Mouse (Mus musculus): ENCODE measurements around the gene Fignl1. TPM values are rescaled to one million over a fixed set of nuclear protein-coding genes. Genes with fewer than 3 reads are reported as not detected.

The Fignl1 gene
- polyA plus RNA-seq, 1 experiment from 2014 or later, result 101 TPM

DNA sequence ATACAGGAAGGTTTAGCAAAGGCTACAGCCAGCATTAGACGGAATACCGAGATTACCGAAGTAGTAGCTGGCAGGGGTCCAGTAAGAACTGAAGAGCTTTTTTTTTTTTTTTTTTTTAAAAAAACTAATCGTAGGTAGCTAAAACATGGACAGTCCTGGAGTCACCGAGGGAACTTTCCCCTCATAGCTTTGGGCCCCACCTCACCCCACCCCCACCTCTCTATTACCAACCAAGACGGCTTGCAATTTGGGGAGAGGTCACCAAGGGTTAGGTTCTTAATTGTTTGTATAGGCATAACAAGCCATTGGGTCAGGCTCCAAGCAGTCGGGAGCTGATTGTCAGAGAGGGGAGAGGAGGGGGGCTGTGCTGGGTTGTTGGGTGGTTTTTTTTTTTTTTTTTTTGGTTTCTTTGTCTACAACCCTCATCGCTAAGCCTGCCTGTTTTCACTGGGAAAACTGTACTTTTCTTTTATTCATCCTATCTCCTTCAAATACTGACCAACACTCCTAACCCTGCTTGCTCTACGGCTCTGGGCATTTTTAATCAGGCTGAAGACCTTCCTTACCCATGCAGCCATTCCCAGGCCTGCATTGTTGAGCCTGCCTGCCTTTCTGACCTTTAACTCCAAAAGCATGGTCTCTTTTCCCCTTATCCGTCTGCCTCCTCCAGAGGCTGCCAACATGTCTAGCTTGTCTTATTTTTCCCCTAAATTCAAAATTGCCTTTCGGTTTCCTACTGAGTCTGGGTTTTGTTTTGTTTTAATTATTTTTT, 828 bp upstream of the Fignl1 start:
- Histone ChIP-seq H3K9me3 (ENCODE audit: control insufficient read depth, low read length) (no peaks in the 10 kb centered on the region), H3K9ac (ENCODE audit: low read length) (peak overlapping the region; percentile 93), H3K27ac (ENCODE audit: low read depth, low read length) (peak overlapping the region; percentile 99), H3K4me1 (replicated peaks; ENCODE audit: control insufficient read depth, insufficient read depth, low read length) (peaks cover 6% of the 10 kb centered on the region), H3K27me3 (ENCODE audit: control insufficient read depth, insufficient read depth, low read length) (no peaks in the 10 kb centered on the region), H3K36me3 (ENCODE audit: control insufficient read depth, insufficient read depth, low read length) (no peaks in the 10 kb centered on the region), H3K4me2 (ENCODE audit: low read depth, low read length, severe bottlenecking) (peak overlapping the region; percentile 77), H3K4me3 (ENCODE audit: low read depth, low read length) (peak overlapping the region; percentile 64)
- peak; percentile 73 for DNase-seq (ENCODE audit: low spot score)
- peak; percentile 54 for ATAC-seq (replicated peaks; ENCODE audit: low FRiP score)
- 2% methylated on average over 11 of the region's 11 CpGs for WGBS

- DNase-seq (ENCODE audit: low spot score), result no peak
- peak overlapping the region; percentile 77 for H3K4me2 ChIP-seq (ENCODE audit: low read depth, low read length, severe bottlenecking)
- H3K9ac ChIP-seq (ENCODE audit: low read length), result peak overlapping the region; percentile 93
- no peaks in the 10 kb centered on the region for H3K27me3 ChIP-seq (ENCODE audit: control insufficient read depth, insufficient read depth, low read length)
- H3K36me3 ChIP-seq (ENCODE audit: control insufficient read depth, insufficient read depth, low read length), result no peaks in the 10 kb centered on the region
- WGBS, result 13% methylated on average over 25 of the region's 25 CpGs
- H3K9me3 ChIP-seq (ENCODE audit: control insufficient read depth, low read length), result no peaks in the 10 kb centered on the region
- no peak; the same call in 1 of the 2 replicates for ATAC-seq (replicated peaks; ENCODE audit: low FRiP score)
- peaks cover 6% of the 10 kb centered on the region for H3K4me1 ChIP-seq (replicated peaks; ENCODE audit: control insufficient read depth, insufficient read depth, low read length)
- H3K4me3 ChIP-seq (ENCODE audit: low read depth, low read length), result peak overlapping the region; percentile 64
- peak overlapping the region; percentile 99 for H3K27ac ChIP-seq (ENCODE audit: low read depth, low read length)
Observed at GRCm38 (mm10) chr11:11808035-11808819, 535 bp downstream of the Fignl1 start.

GRCm38 (mm10) chr11:11805951-11806350, 2.8 kb downstream of the Fignl1 start:
- 89% methylated on average over 4 of the region's 4 CpGs for WGBS
- peaks cover 6% of the 10 kb centered on the region for H3K4me1 ChIP-seq (replicated peaks; ENCODE audit: control insufficient read depth, insufficient read depth, low read length)
- H3K9ac ChIP-seq (ENCODE audit: low read length), result no peak overlapping the region
- no peak overlapping the region for H3K4me2 ChIP-seq (ENCODE audit: low read depth, low read length, severe bottlenecking)
- H3K36me3 ChIP-seq (ENCODE audit: control insufficient read depth, insufficient read depth, low read length), result peaks cover 8% of the 10 kb centered on the region
- H3K9me3 ChIP-seq (ENCODE audit: control insufficient read depth, low read length), result no peaks in the 10 kb centered on the region
- ATAC-seq (replicated peaks; ENCODE audit: low FRiP score) (no peak), DNase-seq (ENCODE audit: low spot score) (no peak)
- H3K27ac ChIP-seq (ENCODE audit: low read depth, low read length), result no peak overlapping the region
- H3K4me3 ChIP-seq (ENCODE audit: low read depth, low read length), result no peak overlapping the region
- H3K27me3 ChIP-seq (ENCODE audit: control insufficient read depth, insufficient read depth, low read length), result no peaks in the 10 kb centered on the region

- H3K4me3 ChIP-seq (ENCODE audit: low read depth, low read length), result no peak overlapping the region
- H3K27ac ChIP-seq (ENCODE audit: low read depth, low read length), result no peak overlapping the region
- no peak overlapping the region for H3K4me2 ChIP-seq (ENCODE audit: low read depth, low read length, severe bottlenecking)
- ATAC-seq (replicated peaks; ENCODE audit: low FRiP score) (no peak), DNase-seq (ENCODE audit: low spot score) (no peak)
- no peaks in the 10 kb centered on the region for H3K9me3 ChIP-seq (ENCODE audit: control insufficient read depth, low read length)
- no peak overlapping the region for H3K9ac ChIP-seq (ENCODE audit: low read length)
- 89% methylated on average over 5 of the region's 5 CpGs for WGBS
- H3K4me1 ChIP-seq (replicated peaks; ENCODE audit: control insufficient read depth, insufficient read depth, low read length), result 0 out of 2 replicates have a peak, but pooled peaks cover 2% of the 10 kb centered on the region
- no peaks in the 10 kb centered on the region for H3K27me3 ChIP-seq (ENCODE audit: control insufficient read depth, insufficient read depth, low read length)
- H3K36me3 ChIP-seq (ENCODE audit: control insufficient read depth, insufficient read depth, low read length), result peaks cover 8% of the 10 kb centered on the region
Observed at GRCm38 (mm10) chr11:11804421-11804820, 4.3 kb downstream of the Fignl1 start.

- H3K9me3 ChIP-seq (ENCODE audit: control insufficient read depth, low read length), result no peaks in the 10 kb centered on the region
- no peaks in the 10 kb centered on the region for H3K4me1 ChIP-seq (replicated peaks; ENCODE audit: control insufficient read depth, insufficient read depth, low read length)
- no peak overlapping the region for H3K4me2 ChIP-seq (ENCODE audit: low read depth, low read length, severe bottlenecking)
- no peak for DNase-seq (ENCODE audit: low spot score)
- WGBS, result 95% methylated on average over 9 of the region's 9 CpGs
- H3K9ac ChIP-seq (ENCODE audit: low read length), result no peak overlapping the region
- H3K4me3 ChIP-seq (ENCODE audit: low read depth, low read length), result no peak overlapping the region
- no peak overlapping the region for H3K27ac ChIP-seq (ENCODE audit: low read depth, low read length)
- no peak for ATAC-seq (replicated peaks; ENCODE audit: low FRiP score)
- no peaks in the 10 kb centered on the region for H3K27me3 ChIP-seq (ENCODE audit: control insufficient read depth, insufficient read depth, low read length)
- H3K36me3 ChIP-seq (ENCODE audit: control insufficient read depth, insufficient read depth, low read length), result peaks cover 8% of the 10 kb centered on the region
Observed at GRCm38 (mm10) chr11:11801067-11801466, 7.7 kb downstream of the Fignl1 start.

GRCm38 (mm10) chr11:11800304-11800703, 8.5 kb downstream of the Fignl1 start:
- Histone ChIP-seq H3K27ac (ENCODE audit: low read depth, low read length) (no peak overlapping the region), H3K4me2 (ENCODE audit: low read depth, low read length, severe bottlenecking) (no peak overlapping the region), H3K4me1 (replicated peaks; ENCODE audit: control insufficient read depth, insufficient read depth, low read length) (no peaks in the 10 kb centered on the region), H3K9ac (ENCODE audit: low read length) (no peak overlapping the region), H3K27me3 (ENCODE audit: control insufficient read depth, insufficient read depth, low read length) (no peaks in the 10 kb centered on the region), H3K9me3 (ENCODE audit: control insufficient read depth, low read length) (no peaks in the 10 kb centered on the region), H3K36me3 (ENCODE audit: control insufficient read depth, insufficient read depth, low read length) (peaks cover 8% of the 10 kb centered on the region), H3K4me3 (ENCODE audit: low read depth, low read length) (no peak overlapping the region)
- no peak for ATAC-seq (replicated peaks; ENCODE audit: low FRiP score)
- no peak for DNase-seq (ENCODE audit: low spot score)
- 98% methylated on average over 3 of the region's 3 CpGs for WGBS

- Histone ChIP-seq H3K4me3 (ENCODE audit: low read depth, low read length) (no peak overlapping the region), H3K27ac (ENCODE audit: low read depth, low read length) (no peak overlapping the region), H3K4me2 (ENCODE audit: low read depth, low read length, severe bottlenecking) (no peak overlapping the region), H3K4me1 (replicated peaks; ENCODE audit: control insufficient read depth, insufficient read depth, low read length) (no peaks in the 10 kb centered on the region), H3K36me3 (ENCODE audit: control insufficient read depth, insufficient read depth, low read length) (peaks cover 8% of the 10 kb centered on the region), H3K27me3 (ENCODE audit: control insufficient read depth, insufficient read depth, low read length) (no peaks in the 10 kb centered on the region), H3K9ac (ENCODE audit: low read length) (no peak overlapping the region), H3K9me3 (ENCODE audit: control insufficient read depth, low read length) (no peaks in the 10 kb centered on the region)
- ATAC-seq (replicated peaks; ENCODE audit: low FRiP score) (no peak), DNase-seq (ENCODE audit: low spot score) (peak; percentile 11)
- WGBS, result 100% methylated on average over 1 of the region's 1 CpGs
Observed at GRCm38 (mm10) chr11:11798690-11799089, 10.1 kb downstream of the Fignl1 start.

- Histone ChIP-seq H3K27me3 (ENCODE audit: control insufficient read depth, insufficient read depth, low read length) (no peaks in the 10 kb centered on the region), H3K4me3 (ENCODE audit: low read depth, low read length) (no peak overlapping the region), H3K36me3 (ENCODE audit: control insufficient read depth, insufficient read depth, low read length) (no peaks in the 10 kb centered on the region), H3K9ac (ENCODE audit: low read length) (no peak overlapping the region), H3K4me1 (replicated peaks; ENCODE audit: control insufficient read depth, insufficient read depth, low read length) (no peaks in the 10 kb centered on the region), H3K27ac (ENCODE audit: low read depth, low read length) (no peak overlapping the region), H3K9me3 (ENCODE audit: control insufficient read depth, low read length) (no peaks in the 10 kb centered on the region), H3K4me2 (ENCODE audit: low read depth, low read length, severe bottlenecking) (no peak overlapping the region)
- ATAC-seq (replicated peaks; ENCODE audit: low FRiP score) (no peak), DNase-seq (ENCODE audit: low spot score) (no peak)
- 98% methylated on average over 1 of the region's 1 CpGs for WGBS
Observed at GRCm38 (mm10) chr11:11794626-11795025, 14.1 kb downstream of the Fignl1 start.
